Mouse (Mus musculus) layer of hippocampus, adult 9-11 months (tissue): Measurements from ENCODE around the gene Fgfr1op.

Source experiments
- DNase-seq: peaks from one replicate; pipeline ENCODE4 v3.0.0; 2022

The Fgfr1op gene

GRCm38 (mm10) chr17:8232089-8232488 lies 66.8 kb downstream of the Fgfr1op start:
- DNase-seq: peak; percentile 95

GRCm38 (mm10) chr17:8233618-8234214 lies 68.4 kb downstream of the Fgfr1op start:
- DNase-seq: no peak

- no peak for DNase-seq
These were observed 69.2 kb downstream of the Fgfr1op start for GRCm38 (mm10) chr17:8234537-8234936.

- no peak for DNase-seq
These were observed 70.4 kb downstream of the Fgfr1op start, which contains the start of gene Ccr6 for GRCm38 (mm10) chr17:8235743-8236142. TSS of gene Ccr6 (plus strand) at chr17:8236043.

GRCm38 (mm10) chr17:8238012-8238710 lies 72.9 kb downstream of the Fgfr1op start:
- DNase-seq: peak; percentile 67

GRCm38 (mm10) chr17:8239561-8239960 lies 74.3 kb downstream of the Fgfr1op start:
- DNase-seq: no peak

- DNase-seq: no peak
These were observed 75.2 kb downstream of the Fgfr1op start for GRCm38 (mm10) chr17:8240517-8240916.

- no peak for DNase-seq
These were observed 76.3 kb downstream of the Fgfr1op start for GRCm38 (mm10) chr17:8241645-8242044.

GRCm38 (mm10) chr17:8242186-8242585 lies 76.9 kb downstream of the Fgfr1op start:
- no peak for DNase-seq

GRCm38 (mm10) chr17:8244124-8244523 lies 78.8 kb downstream of the Fgfr1op start:
- no peak for DNase-seq

- DNase-seq: no peak
These were observed 80.9 kb downstream of the Fgfr1op start for GRCm38 (mm10) chr17:8246102-8246754.
